14 mouse cellular contexts compared by ENCODE assay signal in genomic region chr4:87100936-87101335, GRCm38 (mm10).
"Had no signal": no experiment of that assay in that cellular context is flagged by ENCODE, and none has a peak within 500 bp of the region (broad histone marks: within the 10 kb centered on the region; RNA-seq: fewer than 3 reads in every experiment).

No protein-coding gene starts in this region.

- H3K9ac ChIP-seq: intestine, embryonic 15.5 days; liver, embryonic 15.5 days; lung, embryonic 14.5 days; neural tube, embryonic 12.5 days had no signal

- H3K4me2 ChIP-seq: intestine, embryonic 15.5 days; liver, embryonic 11.5 days; liver, embryonic 15.5 days; lung, embryonic 14.5 days; neural tube, embryonic 12.5 days had no signal

- H3K4me1 ChIP-seq: intestine, embryonic 15.5 days; liver, embryonic 15.5 days; neural tube, embryonic 12.5 days had no signal

- H3K27ac ChIP-seq: hindbrain, postnatal 0 days; intestine, embryonic 15.5 days; liver, embryonic 15.5 days; neural tube, embryonic 12.5 days had no signal

- H3K36me3 ChIP-seq: intestine, embryonic 15.5 days; liver, embryonic 15.5 days; neural tube, embryonic 12.5 days had no signal

- DNase-seq: kidney, adult 8-10 months; kidney, postnatal 14 days; layer of hippocampus, adult 9-11 months; layer of hippocampus, postnatal 36 days; lung, embryonic 14.5 days; lung, postnatal 10 days; lung, postnatal 4 days; thymus, adult 18-20 months; thymus, postnatal 14 days had no signal

- H3K27me3 ChIP-seq: intestine, embryonic 15.5 days; liver, embryonic 15.5 days; neural tube, embryonic 12.5 days had no signal

- ATAC-seq: hindbrain, postnatal 0 days; intestine, embryonic 15.5 days had no signal

- H3K4me3 ChIP-seq: intestine, embryonic 15.5 days; liver, embryonic 15.5 days; neural tube, embryonic 12.5 days had no signal

- H3K9me3 ChIP-seq: intestine, embryonic 15.5 days; liver, embryonic 15.5 days; neural tube, embryonic 12.5 days had no signal
